Mouse (Mus musculus) C2C12 (cell line): ENCODE results near the gene AI661453. TPM values are rescaled to one million over a fixed set of nuclear protein-coding genes. Genes with fewer than 3 reads are reported as not detected.
"Not testable (repeated sequence)": the region's sequence is repeated elsewhere in the genome, so short reads cannot be mapped to it uniquely, and the experiment has no call there.

Source experiments
- H3K27me3 ChIP-seq: one replicate; pipeline ENCODE4 v1.6.1; 2011; ENCODE audit not compliant: control insufficient read depth, insufficient read depth, insufficient read length
- H3K36me3 ChIP-seq: one replicate; pipeline ENCODE4 v1.6.1; 2011; ENCODE audit not compliant: control insufficient read depth, insufficient read depth
- H3K4me3 ChIP-seq: one replicate; pipeline ENCODE4 v1.5.1; 2011; ENCODE audit warnings: mild to moderate bottlenecking, control low read depth; ENCODE audit not compliant: poor library complexity, insufficient read depth, severe bottlenecking
- H3K79me2 ChIP-seq: one replicate; pipeline ENCODE4 v1.6.1; 2011; ENCODE audit not compliant: control insufficient read depth, insufficient read depth
- H3K79me3 ChIP-seq: one replicate; pipeline ENCODE4 v1.6.1; 2011; ENCODE audit warnings: low read depth, control low read depth
- H3ac ChIP-seq: one replicate; pipeline ENCODE3; 2011; ENCODE audit warnings: low read depth; ENCODE audit not compliant: control insufficient read depth, insufficient read length
- CEBPB ChIP-seq: IDR thresholded peaks from one replicate; pipeline ENCODE4 v1.6.1; 2011; ENCODE audit warnings: low read depth, mild to moderate bottlenecking, control low read depth, moderate library complexity
- CTCF ChIP-seq: IDR thresholded peaks from one replicate; pipeline ENCODE4 v1.5.1; 2011; ENCODE audit not compliant: control insufficient read depth, insufficient read depth, insufficient read length
- FOSL1 ChIP-seq: IDR thresholded peaks from one replicate; pipeline ENCODE4 v1.8.0; 2011; ENCODE audit warnings: mild to moderate bottlenecking, low read length; ENCODE audit not compliant: poor library complexity, insufficient read depth, severe bottlenecking
- MAX ChIP-seq: IDR thresholded peaks from one replicate; pipeline ENCODE4 v1.6.1; 2011; ENCODE audit warnings: mild to moderate bottlenecking, control low read depth
- MYOD1 ChIP-seq: IDR thresholded peaks from one replicate; pipeline ENCODE4 v1.6.1; 2011; ENCODE audit warnings: low read depth; ENCODE audit not compliant: control insufficient read depth, insufficient read length
- MYOG ChIP-seq: IDR thresholded peaks from one replicate; pipeline ENCODE4 v1.6.1; 2011; ENCODE audit not compliant: control insufficient read depth, insufficient read length; ENCODE audit errors: extremely low read depth
- USF1 ChIP-seq: IDR thresholded peaks from one replicate; pipeline ENCODE4 v1.6.1; 2011; ENCODE audit warnings: low read depth, mild to moderate bottlenecking, control low read depth, moderate library complexity
- polyA plus RNA-seq: library from polyadenylated mRNA; unstranded; fragments of >200 nt; fragmentation: generic; extraction: Trizol; gene quantifications from one replicate; pipeline ENCODE4 v1.2.1, GENCODE M21; 2012; ENCODE audit warnings: missing spikeins

Gene AI661453
- polyA plus RNA-seq, 1 experiment = 0.13 TPM

DNA sequence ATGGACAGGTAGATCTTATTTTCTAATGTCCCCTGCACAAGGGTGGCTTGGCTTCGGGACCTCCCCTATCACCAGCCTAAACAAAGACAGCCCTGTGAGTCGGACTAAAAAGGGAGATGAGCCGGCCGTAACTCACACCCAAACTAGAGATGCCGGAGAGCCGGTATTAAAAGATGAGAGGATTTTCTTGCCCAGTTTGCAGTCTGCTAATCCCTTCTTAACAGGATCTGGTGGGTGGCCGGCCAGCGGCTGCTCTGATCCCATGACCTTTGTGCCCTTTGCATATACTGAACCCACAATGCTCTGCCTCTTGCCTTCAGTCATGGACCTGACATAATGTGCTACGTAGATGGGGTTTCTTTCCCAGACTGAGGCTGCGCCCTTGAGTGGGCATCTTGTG, 36.0 kb upstream of the AI661453 start, which contains the start of gene Guca1a:
Gene Guca1a (minus strand): TSS at position 134 of the 400 bp plus-strand sequence.
- no peaks in the 10 kb centered on the region for H3K36me3 ChIP-seq
- H3K27me3 ChIP-seq = peaks cover 49% of the 10 kb centered on the region
- no peak within 1 kb of the TSS for H3ac ChIP-seq
- H3K4me3 ChIP-seq = no peak within 1 kb of the TSS
- no peak for TF ChIP-seq CTCF
- no peak for TF ChIP-seq MYOG
- no peak for TF ChIP-seq FOSL1
- no peak for TF ChIP-seq MAX
- TF ChIP-seq CEBPB = no peak
- no peak for TF ChIP-seq MYOD1
- no peak for TF ChIP-seq USF1
- no peaks in the 10 kb centered on the region for H3K79me3 ChIP-seq
- no peaks in the 10 kb centered on the region for H3K79me2 ChIP-seq

- H3ac ChIP-seq = no peak overlapping the region
- H3K79me3 ChIP-seq = no peaks in the 10 kb centered on the region
- H3K4me3 ChIP-seq = no peak overlapping the region
- TF ChIP-seq MAX (no peak), MYOG (no peak), USF1 (no peak), CTCF (no peak), FOSL1 (no peak), CEBPB (no peak), MYOD1 (no peak)
- H3K27me3 ChIP-seq = peaks cover 46% of the 10 kb centered on the region
- H3K36me3 ChIP-seq = no peaks in the 10 kb centered on the region
- no peaks in the 10 kb centered on the region for H3K79me2 ChIP-seq
Measured at GRCm38 (mm10) chr17:47407717-47408557, 28.5 kb upstream of the AI661453 start.

DNA sequence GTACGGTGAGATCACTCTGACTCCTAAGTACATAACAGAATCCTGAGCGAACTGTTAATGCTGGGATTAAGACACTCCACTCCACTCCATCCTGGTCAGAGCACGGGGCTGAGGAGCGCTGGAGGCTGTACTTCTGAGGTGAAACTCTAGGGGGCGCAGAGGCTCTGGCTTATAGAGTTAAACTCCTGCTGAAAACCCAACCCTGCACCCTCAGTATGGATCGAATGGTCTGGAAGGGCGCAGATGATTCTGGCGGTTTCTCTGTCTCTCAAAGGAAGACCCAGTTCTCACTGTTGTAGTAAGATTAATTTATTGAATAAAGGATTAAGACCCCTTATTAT, 27.9 kb upstream of the AI661453 start:
- peak; percentile 59 for TF ChIP-seq CTCF
- TF ChIP-seq USF1 = no peak
- Histone ChIP-seq H3ac (no peak overlapping the region), H3K4me3 (no peak overlapping the region), H3K36me3 (no peaks in the 10 kb centered on the region), H3K27me3 (peaks cover 46% of the 10 kb centered on the region), H3K79me2 (no peaks in the 10 kb centered on the region), H3K79me3 (no peaks in the 10 kb centered on the region)

- not testable (repeated sequence) for H3K79me3 ChIP-seq, H3ac ChIP-seq, H3K4me3 ChIP-seq, H3K79me2 ChIP-seq, H3K36me3 ChIP-seq
- peaks cover 42% of the 10 kb centered on the region for H3K27me3 ChIP-seq
Measured at GRCm38 (mm10) chr17:47409897-47410861, 26.2 kb upstream of the AI661453 start.

DNA sequence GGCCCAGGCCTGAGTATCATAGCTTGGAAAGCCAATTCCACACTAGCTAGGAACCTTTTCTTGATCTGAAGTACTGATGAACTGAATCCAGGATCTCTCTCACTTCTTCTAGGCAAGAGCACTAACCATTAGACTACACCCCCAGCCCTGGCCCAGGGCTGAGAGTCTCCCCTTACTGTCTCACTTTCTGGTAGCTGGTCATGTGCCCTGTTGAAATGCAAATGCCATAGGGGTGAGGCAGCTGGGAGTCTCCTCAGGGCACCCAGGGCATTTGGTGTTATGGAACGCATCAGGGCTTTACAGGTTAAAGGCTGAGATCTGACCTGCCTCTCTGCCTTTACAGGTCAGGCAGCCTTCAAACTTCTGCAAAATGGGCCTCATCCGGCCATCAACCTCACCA, 16.2 kb upstream of the AI661453 start:
- no peak overlapping the region for H3K4me3 ChIP-seq
- H3ac ChIP-seq = no peak overlapping the region
- no peaks in the 10 kb centered on the region for H3K79me3 ChIP-seq
- H3K36me3 ChIP-seq = no peaks in the 10 kb centered on the region
- peaks cover 9% of the 10 kb centered on the region for H3K27me3 ChIP-seq
- TF ChIP-seq FOSL1 = no peak
- no peak for TF ChIP-seq MYOD1
- TF ChIP-seq USF1 = no peak
- TF ChIP-seq CEBPB = no peak
- TF ChIP-seq CTCF = no peak
- no peak for TF ChIP-seq MYOG
- TF ChIP-seq MAX = no peak
- H3K79me2 ChIP-seq = no peaks in the 10 kb centered on the region

DNA sequence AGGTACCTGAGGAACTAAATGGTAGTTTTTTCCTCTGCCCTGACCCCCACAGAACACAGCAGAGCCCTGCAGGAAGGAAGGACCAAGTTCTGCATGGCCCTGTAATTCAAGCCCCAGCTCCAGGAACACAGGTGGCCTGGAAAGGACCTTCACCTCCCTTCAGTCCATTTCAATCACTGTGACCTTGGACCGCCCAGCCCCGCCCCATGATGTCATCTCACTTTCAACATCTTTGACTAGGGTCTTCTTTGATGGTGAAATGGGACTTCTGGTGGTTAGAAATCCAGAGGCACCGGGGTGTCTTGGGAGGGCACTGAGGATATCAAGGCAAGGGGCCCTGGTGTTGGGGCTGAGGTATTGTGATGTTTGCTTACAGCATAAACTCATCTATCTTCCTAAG, 14.8 kb upstream of the AI661453 start:
- TF ChIP-seq MAX (no peak), CTCF (no peak), USF1 (no peak), FOSL1 (no peak), MYOG (no peak), CEBPB (no peak)
- Histone ChIP-seq H3ac (no peak overlapping the region), H3K36me3 (no peaks in the 10 kb centered on the region), H3K79me3 (no peaks in the 10 kb centered on the region), H3K27me3 (peaks cover 3% of the 10 kb centered on the region), H3K79me2 (no peaks in the 10 kb centered on the region), H3K4me3 (no peak overlapping the region)

- H3K4me3 ChIP-seq, H3K27me3 ChIP-seq, H3ac ChIP-seq, H3K36me3 ChIP-seq, H3K79me2 ChIP-seq, H3K79me3 ChIP-seq: not testable (repeated sequence)
Measured at GRCm38 (mm10) chr17:47422616-47423015, 13.8 kb upstream of the AI661453 start.
